ENCODE assay signal across 8 mouse cellular contexts in the genomic region with DNA sequence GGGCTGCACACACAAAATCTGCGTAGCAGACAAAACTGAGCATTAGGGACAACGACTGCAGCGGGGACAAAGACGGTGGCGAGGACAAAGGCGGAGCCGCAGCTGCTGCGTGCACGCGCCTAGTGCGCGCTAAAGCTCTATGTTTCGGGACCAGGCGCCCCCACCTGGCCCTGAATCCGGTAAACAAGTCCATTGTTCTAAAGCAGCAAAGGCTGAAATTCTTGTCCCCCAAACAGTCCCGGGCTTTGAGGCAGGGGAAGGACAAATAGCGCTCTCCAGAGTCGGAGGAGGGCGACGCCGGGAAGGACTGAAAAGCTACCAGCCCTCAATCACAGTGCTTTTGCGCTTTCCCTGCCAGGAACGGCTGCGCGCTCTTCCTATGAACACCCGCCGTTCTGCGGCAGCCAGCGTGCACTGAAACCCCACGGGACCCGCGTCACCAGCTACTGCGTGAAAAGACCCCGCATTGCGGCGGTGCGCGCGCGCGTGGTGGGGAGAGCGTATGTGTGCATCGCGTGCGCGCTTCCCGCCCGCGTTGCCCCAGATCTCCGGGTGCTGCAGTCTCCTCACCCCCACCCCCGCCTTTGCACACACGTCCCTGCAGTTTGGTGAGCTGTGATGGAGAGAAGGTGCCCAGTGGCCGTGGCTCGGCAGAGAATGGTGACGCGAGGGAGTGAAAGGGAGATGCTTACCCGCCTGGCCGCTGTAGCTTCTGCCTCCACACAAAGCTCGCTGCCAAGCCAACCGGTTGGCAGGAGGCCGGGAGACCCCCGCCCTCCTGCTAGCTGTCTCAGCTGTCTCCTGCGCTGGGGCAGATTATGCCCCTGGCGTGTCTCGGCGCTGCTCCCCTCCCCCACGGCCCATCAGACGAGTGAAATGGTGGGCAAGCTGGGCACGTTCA. TPM values are rescaled to one million over a fixed set of nuclear protein-coding genes. Genes with fewer than 3 reads are reported as not detected.
DNase-seq lines count a peak whose midpoint lies in the region; ATAC-seq and TF ChIP-seq lines count a peak whose summit lies in the region.

No protein-coding gene starts in this region.

- no peaks in the 10 kb centered on the region for H3K79me2 ChIP-seq in myocyte (ENCODE audit: control insufficient read depth, insufficient read depth)

- peak overlapping the region; percentile 64 for H3K4me3 ChIP-seq in intestine, embryonic 15.5 days (replicated peaks)
- H3K4me3 ChIP-seq in limb, embryonic 10.5 days, result peak overlapping the region; percentile 73
- no peak overlapping the region for H3K4me3 ChIP-seq in myocyte

- H3K9ac ChIP-seq in intestine, embryonic 15.5 days, result peak overlapping the region; percentile 57

- H3K4me2 ChIP-seq in intestine, embryonic 15.5 days (replicated peaks), result peak overlapping the region; percentile 100
- H3K4me2 ChIP-seq in myocyte (ENCODE audit: low read depth), result peak overlapping the region; percentile 21

- no peaks in the 10 kb centered on the region for H3K9me3 ChIP-seq in intestine, embryonic 15.5 days
- no peaks in the 10 kb centered on the region for H3K9me3 ChIP-seq in limb, embryonic 10.5 days (replicated peaks)

- ATAC-seq in intestine, embryonic 15.5 days, result peak; percentile 75

- peaks cover 18% of the 10 kb centered on the region; the same call in 1 of the 2 replicates for H3K4me1 ChIP-seq in intestine, embryonic 15.5 days (replicated peaks)
- H3K4me1 ChIP-seq in limb, embryonic 10.5 days, result peaks cover 36% of the 10 kb centered on the region

- H3K36me3 ChIP-seq in intestine, embryonic 15.5 days, result no peaks in the 10 kb centered on the region
- peaks cover 8% of the 10 kb centered on the region; the same call in 1 of the 2 replicates for H3K36me3 ChIP-seq in limb, embryonic 10.5 days
- H3K36me3 ChIP-seq in myocyte (ENCODE audit: control insufficient read depth, insufficient read depth), result no peaks in the 10 kb centered on the region

- H3K27ac ChIP-seq in intestine, embryonic 15.5 days, result peak overlapping the region; percentile 71
- peak overlapping the region; percentile 99 for H3K27ac ChIP-seq in limb, embryonic 10.5 days

- 0 out of 2 replicates have a peak, but pooled peaks cover 3% of the 10 kb centered on the region for H3K27me3 ChIP-seq in intestine, embryonic 15.5 days (replicated peaks)
- peaks cover 5% of the 10 kb centered on the region; the same call in 1 of the 2 replicates for H3K27me3 ChIP-seq in limb, embryonic 10.5 days (ENCODE audit: low read depth, poor library complexity, severe bottlenecking)
- peaks cover 73% of the 10 kb centered on the region for H3K27me3 ChIP-seq in myocyte (ENCODE audit: control insufficient read depth, insufficient read depth, insufficient read length)

- under 1% methylated on average over 69 of the region's 69 CpGs for WGBS in intestine, embryonic 15.5 days
- WGBS in limb, embryonic 10.5 days, result under 1% methylated on average over 69 of the region's 69 CpGs

- no peak for TF ChIP-seq POLR2A in myocyte (IDR thresholded peaks at IDR 0.05; ENCODE audit: insufficient read length, low read depth)

- DNase-seq in ZHBTc4 (ENCODE audit: low read depth, low spot score), result peak; percentile 76
- peak; percentile 87 for DNase-seq in cerebellum, adult 8-10 months
- DNase-seq in forelimb bud, embryonic 11.5 days (ENCODE audit: low read depth, low spot score), result peak; percentile 89
- DNase-seq in limb, embryonic 10.5 days (ENCODE audit: low spot score), result peak; percentile 89
- no peak for DNase-seq in thymus, postnatal 14 days
- no peak for DNase-seq in testis, postnatal 10 days (ENCODE audit: low spot score)

- no peak overlapping the region for H3ac ChIP-seq in myocyte (ENCODE audit: control insufficient read depth, insufficient read length)

TF ChIP-seq in myocyte, 11 proteins besides CTCF, POLR2A, EP300 and RAD21:
- TF ChIP-seq MAX (IDR thresholded peaks at IDR 0.05; ENCODE audit: low read depth), result no peak
- no peak for TF ChIP-seq E2F4 (IDR thresholded peaks at IDR 0.05; ENCODE audit: insufficient read depth)
- TF ChIP-seq MYOG (IDR thresholded peaks at IDR 0.05; ENCODE audit: control insufficient read depth in 1 of 3, insufficient read depth in 1 of 3, insufficient read length in 2 of 3, low read depth in 2 of 3), result no peak
- no peak for TF ChIP-seq TCF3 (IDR thresholded peaks at IDR 0.05; ENCODE audit: insufficient read length, low read depth)
- no peak for TF ChIP-seq CEBPB (IDR thresholded peaks at IDR 0.05; ENCODE audit: insufficient read depth, poor library complexity, severe bottlenecking)
- TF ChIP-seq REST (IDR thresholded peaks at IDR 0.05; ENCODE audit: insufficient read depth, insufficient read length), result no peak
TF ChIP-seq in myocyte: peak in this region for 0.

RNA-seq across cellular contexts. Expression of a gene that starts 39.5 kb away (rescaled TPM):
- polyA plus RNA-seq in intestine, embryonic 15.5 days (2015; fragmentation: Nextera tagmentation; extraction: Ambion mirVana), result not detected in 2 replicates
- polyA plus RNA-seq in limb, embryonic 10.5 days (2016; fragmentation: Nextera tagmentation; extraction: Ambion mirVana), result not detected in 2 replicates
- polyA plus RNA-seq in myocyte (2012; fragmentation: generic; extraction: Trizol), result not detected

Comparison
In these comparisons a context has a peak if more than half of its experiments do, and no peak if none do; other contexts are left out.
1. DNase-seq: peak in ZHBTc4 (single experiment), cerebellum, adult 8-10 months (single experiment), forelimb bud, embryonic 11.5 days (single experiment) and limb, embryonic 10.5 days (single experiment); none in thymus, postnatal 14 days (single experiment) and testis, postnatal 10 days (single experiment).